Mouse (Mus musculus): ENCODE data around the gene Hoxc5. TPM values are rescaled to one million over a fixed set of nuclear protein-coding genes. Genes with fewer than 3 reads are reported as not detected.

The Hoxc5 gene
- polyA plus RNA-seq (2021; fragmentation: Nextera tagmentation) = not detected in 2 replicates
- long read RNA-seq, experiment 1 = 0 reads
- long read RNA-seq, experiment 2 = 0 reads

GRCm38 (mm10) chr15:102967312-102967510, at the start of gene Hoxc5:
Gene Hoxc5, plus strand, starts transcription at chr15:102967443.

GRCm38 (mm10) chr15:102921053-102922011, 45.9 kb upstream of the Hoxc5 start, which contains the start of gene Hoxc13:
Gene Hoxc13, plus strand, starts transcription at chr15:102921103.

GRCm38 (mm10) chr15:102936279-102936972, 30.8 kb upstream of the Hoxc5 start, which contains the start of gene Hoxc12:
Gene Hoxc12, plus strand, starts transcription at chr15:102936757.

GRCm38 (mm10) chr15:102954192-102955006, 12.8 kb upstream of the Hoxc5 start, which contains the start of gene Hoxc11:
Gene Hoxc11, plus strand, starts transcription at chr15:102954427.

DNA sequence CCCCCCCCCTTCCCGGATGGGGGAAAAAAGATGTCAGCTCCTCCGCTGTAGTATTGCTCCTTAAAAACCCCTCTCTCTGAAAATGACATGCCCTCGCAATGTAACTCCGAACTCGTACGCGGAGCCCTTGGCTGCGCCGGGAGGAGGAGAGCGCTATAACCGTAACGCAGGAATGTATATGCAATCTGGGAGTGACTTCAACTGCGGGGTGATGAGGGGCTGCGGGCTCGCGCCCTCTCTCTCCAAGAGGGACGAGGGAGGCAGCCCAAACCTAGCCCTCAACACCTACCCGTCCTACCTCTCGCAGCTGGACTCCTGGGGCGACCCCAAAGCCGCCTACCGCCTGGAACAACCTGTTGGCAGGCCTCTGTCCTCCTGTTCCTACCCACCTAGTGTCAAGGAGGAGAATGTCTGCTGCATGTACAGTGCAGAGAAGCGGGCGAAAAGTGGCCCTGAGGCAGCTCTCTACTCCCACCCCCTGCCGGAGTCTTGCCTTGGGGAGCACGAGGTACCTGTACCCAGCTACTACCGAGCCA, 399 bp upstream of the Hoxc5 start, which contains the start of gene Hoxc10:
Hoxc10 (plus strand) TSS at position 21 of the 536 bp plus-strand sequence.

DNA sequence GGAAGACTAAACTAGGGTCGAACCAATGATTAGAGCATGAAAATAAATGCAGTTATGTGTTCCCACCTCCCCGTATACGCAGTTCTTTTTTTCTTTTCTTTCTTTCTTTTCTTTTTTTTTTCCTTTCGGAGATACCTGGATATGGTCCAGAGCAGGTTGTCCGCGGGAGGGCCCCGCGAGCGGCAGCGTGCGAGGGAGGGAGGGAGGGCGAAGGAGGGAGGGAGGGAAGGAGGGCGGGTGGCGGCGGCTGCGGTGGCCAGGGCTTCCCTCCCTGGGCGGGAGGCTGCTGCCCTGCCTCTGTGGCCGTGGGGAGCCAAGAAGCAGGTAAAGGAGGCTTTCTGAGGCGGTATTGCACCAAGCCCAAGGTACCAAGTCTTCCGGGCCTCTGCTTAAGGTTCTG, 8.9 kb downstream of the Hoxc5 start, which contains the start of gene Hoxc9:
Hoxc9 (plus strand) TSS at position 269 of the 400 bp plus-strand sequence.

DNA sequence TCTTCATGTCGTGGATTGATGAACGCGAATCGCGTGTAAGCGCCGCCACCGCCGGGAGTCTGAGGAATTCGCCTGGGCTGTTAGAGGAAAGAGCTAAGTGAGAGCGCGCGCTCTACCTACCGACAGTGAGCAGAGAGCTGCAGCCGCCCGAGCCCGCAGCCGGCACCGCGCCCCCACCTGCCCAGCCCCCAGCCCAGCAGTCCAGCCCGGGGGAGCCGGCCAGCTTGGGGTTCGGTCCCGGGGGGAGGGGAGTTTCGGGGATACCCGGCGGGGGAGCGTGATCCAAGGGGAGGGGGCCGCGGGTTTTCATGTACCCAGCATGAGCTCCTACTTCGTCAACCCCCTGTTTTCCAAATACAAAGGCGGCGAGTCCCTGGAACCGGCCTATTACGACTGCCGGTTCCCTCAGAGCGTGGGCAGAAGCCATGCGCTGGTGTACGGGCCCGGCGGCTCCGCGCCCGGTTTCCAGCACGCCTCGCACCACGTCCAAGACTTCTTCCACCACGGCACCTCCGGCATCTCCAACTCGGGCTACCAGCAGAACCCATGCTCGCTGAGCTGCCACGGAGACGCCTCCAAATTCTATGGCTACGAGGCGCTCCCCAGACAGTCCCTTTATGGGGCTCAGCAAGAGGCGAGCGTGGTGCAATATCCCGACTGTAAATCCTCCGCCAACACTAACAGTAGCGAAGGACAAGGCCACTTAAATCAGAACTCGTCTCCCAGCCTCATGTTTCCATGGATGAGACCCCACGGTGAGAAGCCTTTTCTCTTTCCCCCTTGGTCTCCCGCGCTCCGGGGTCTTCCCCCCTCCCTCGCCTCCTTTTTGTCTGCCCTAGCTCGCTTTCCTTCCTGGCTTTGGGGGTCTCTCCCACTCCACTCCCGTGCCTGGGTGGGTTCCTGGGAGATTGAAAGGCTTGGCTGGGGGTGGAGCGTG, 23.5 kb downstream of the Hoxc5 start, which contains the start of gene Hoxc8:
Hoxc8 (plus strand) TSS at position 147 of the 937 bp plus-strand sequence.

GRCm38 (mm10) chr15:102997939-102998355, 30.7 kb downstream of the Hoxc5 start, which contains the start of gene Hoxc6:
Gene Hoxc6, plus strand, starts transcription at chr15:102998257.

DNA sequence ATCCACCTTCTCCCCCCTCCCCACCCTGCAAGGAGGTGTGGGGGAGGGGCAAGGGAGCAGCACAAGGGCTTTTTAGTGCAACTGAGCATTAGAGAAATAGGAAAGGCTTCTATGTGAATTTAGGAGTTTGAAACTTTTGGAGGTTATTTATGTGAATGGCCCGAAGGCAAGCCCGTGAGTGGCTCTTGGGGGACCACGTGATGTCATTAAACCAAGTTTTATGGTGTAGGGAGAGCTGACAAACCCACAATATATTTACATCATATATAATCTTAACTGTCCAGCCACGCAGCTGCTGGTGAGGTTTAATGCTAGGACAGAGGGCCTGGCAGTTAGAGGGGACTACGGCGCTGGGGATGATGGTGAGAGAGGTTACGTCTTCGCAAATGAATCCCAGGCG, 51.4 kb downstream of the Hoxc5 start, which contains the start of gene Hoxc4:
Hoxc4 (plus strand) TSS at position 299 of the 400 bp plus-strand sequence.

Small RNAs within 50 kb of the gene (microRNA-seq; reads per million reads assigned to microRNA genes)
- not detected for gene Mir196a-2
- gene Mir615 = 9.4 reads per million, percentile 31 among the genes with 10 or more reads in this experiment

Other genes with a start within 250 kb of the Hoxc5 start
- gene Calcoco1, start 245.3 kb upstream of the Hoxc5 start, polyA plus RNA-seq (2021; fragmentation: Nextera tagmentation) = 46.5 and 48.5 TPM in 2 replicates
- gene Hoxc13, start 46.3 kb upstream of the Hoxc5 start, polyA plus RNA-seq (2021; fragmentation: Nextera tagmentation) = not detected in 2 replicates
- not detected in 2 replicates for gene Hoxc12, start 30.7 kb upstream of the Hoxc5 start, polyA plus RNA-seq (2021; fragmentation: Nextera tagmentation)
- not detected in 2 replicates for gene Hoxc11, start 13.0 kb upstream of the Hoxc5 start, polyA plus RNA-seq (2021; fragmentation: Nextera tagmentation)
- gene Hoxc10, start 647 bp upstream of the Hoxc5 start, polyA plus RNA-seq (2021; fragmentation: Nextera tagmentation) = not detected in 2 replicates
- not detected in 2 replicates for gene Hoxc9, start 9.0 kb downstream of the Hoxc5 start, polyA plus RNA-seq (2021; fragmentation: Nextera tagmentation)
- not detected in 2 replicates for gene Hoxc8, start 23.2 kb downstream of the Hoxc5 start, polyA plus RNA-seq (2021; fragmentation: Nextera tagmentation)
- not detected in 2 replicates for gene Hoxc6, start 30.8 kb downstream of the Hoxc5 start, polyA plus RNA-seq (2021; fragmentation: Nextera tagmentation)
- not detected in 2 replicates for gene Hoxc4, start 51.5 kb downstream of the Hoxc5 start, polyA plus RNA-seq (2021; fragmentation: Nextera tagmentation)
- gene Smug1, start 199.6 kb downstream of the Hoxc5 start, polyA plus RNA-seq (2021; fragmentation: Nextera tagmentation) = 7.3 and 7.7 TPM in 2 replicates